Mouse (Mus musculus): ENCODE results near the gene Foxl2.

DNA sequence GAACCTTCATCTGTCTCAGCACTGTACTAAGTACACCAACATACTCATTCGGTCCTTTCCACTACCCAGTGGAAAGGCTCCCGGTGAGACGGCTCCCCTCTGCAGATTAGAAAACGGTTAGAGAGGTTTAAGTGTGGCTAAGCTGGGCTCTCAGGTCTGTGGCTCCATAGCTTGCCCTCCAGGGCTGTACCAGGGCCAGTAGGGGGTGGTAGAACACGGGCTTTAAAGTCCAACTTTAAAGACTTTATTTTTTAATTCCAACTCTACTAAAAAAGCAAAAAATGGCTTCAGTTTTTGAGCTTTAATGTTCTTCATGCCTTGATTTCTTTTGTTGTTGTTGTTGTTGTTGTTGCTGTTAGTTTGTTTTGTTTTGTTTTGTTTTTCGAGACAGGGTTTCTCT is 30.9 kb upstream of the Foxl2 start:
- TF ChIP-seq CTCF (IDR thresholded peaks at IDR 0.05; ENCODE audit: control insufficient read depth, insufficient read depth, low read length) (no peak), POLR2A (IDR thresholded peaks at IDR 0.05; ENCODE audit: borderline replicate concordance, control insufficient read depth, low read depth, low read length) (no peak)

All from bone marrow, adult 2 months (tissue).